Mouse (Mus musculus) 3T3-L1 (cell line): ENCODE measurements around the gene Syt16.

Source experiments
- DNase-seq: peaks from one replicate; pipeline ENCODE4 v3.0.0-alpha.2; 2015; ENCODE audit warnings: low read depth, low spot score

The Syt16 gene

GRCm38 (mm10) chr12:74212156-74212555, 214.7 kb downstream of the Syt16 start:
- no peak for DNase-seq

- no peak for DNase-seq
Observed at GRCm38 (mm10) chr12:74216103-74216728, 218.8 kb downstream of the Syt16 start.

GRCm38 (mm10) chr12:74219909-74220308, 222.4 kb downstream of the Syt16 start:
- no peak for DNase-seq

GRCm38 (mm10) chr12:74220651-74221050, 223.2 kb downstream of the Syt16 start:
- DNase-seq = no peak

- DNase-seq = no peak
Observed at GRCm38 (mm10) chr12:74230808-74231207, 233.3 kb downstream of the Syt16 start.

GRCm38 (mm10) chr12:74232845-74233244, 235.4 kb downstream of the Syt16 start:
- no peak for DNase-seq

- no peak for DNase-seq
Observed at GRCm38 (mm10) chr12:74236191-74236590, 238.7 kb downstream of the Syt16 start.

GRCm38 (mm10) chr12:74238056-74238455, 240.6 kb downstream of the Syt16 start:
- DNase-seq = no peak

GRCm38 (mm10) chr12:74238806-74239205, 241.3 kb downstream of the Syt16 start:
- peak; percentile 53 for DNase-seq

GRCm38 (mm10) chr12:74264846-74265245, 267.4 kb downstream of the Syt16 start:
- no peak for DNase-seq

- no peak for DNase-seq
Observed at GRCm38 (mm10) chr12:74267049-74267448, 269.6 kb downstream of the Syt16 start.

- DNase-seq = no peak
Observed at GRCm38 (mm10) chr12:74268644-74269285, 271.3 kb downstream of the Syt16 start.

GRCm38 (mm10) chr12:74272545-74272944, 275.1 kb downstream of the Syt16 start:
- DNase-seq = no peak

- DNase-seq = no peak
Observed at GRCm38 (mm10) chr12:74277265-74277664, 279.8 kb downstream of the Syt16 start.

- no peak for DNase-seq
Observed at GRCm38 (mm10) chr12:74281403-74281802, 283.9 kb downstream of the Syt16 start.

- no peak for DNase-seq
Observed at GRCm38 (mm10) chr12:74282846-74283245, 285.4 kb downstream of the Syt16 start.

GRCm38 (mm10) chr12:74284020-74284684, 286.7 kb downstream of the Syt16 start:
- DNase-seq = no peak

GRCm38 (mm10) chr12:74284685-74285054, 287.2 kb downstream of the Syt16 start:
- no peak for DNase-seq

- no peak for DNase-seq
Observed at GRCm38 (mm10) chr12:74290983-74291382, 293.5 kb downstream of the Syt16 start.

GRCm38 (mm10) chr12:74293624-74294023, 296.2 kb downstream of the Syt16 start:
- peak; percentile 71 for DNase-seq

GRCm38 (mm10) chr12:74296374-74296773, 298.9 kb downstream of the Syt16 start:
- no peak for DNase-seq

GRCm38 (mm10) chr12:74301559-74301958, 304.1 kb downstream of the Syt16 start:
- no peak for DNase-seq
